Mouse (Mus musculus) cerebellum, adult 2 months (tissue): ENCODE results near the gene Slc16a10. TPM values are rescaled to one million over a fixed set of nuclear protein-coding genes. Genes with fewer than 3 reads are reported as not detected.

Experiments used
- DNase-seq, 2 experiments: peaks; one replicate each; pipeline ENCODE4 v3.0.0; 2021
- H3K27ac ChIP-seq: fragments of 200-500 bp; 2 replicates; pipeline ENCODE4 v1.5.1; 2012; ENCODE audit warnings: low read length, control low read depth, inconsistent platforms; ENCODE audit not compliant: insufficient read depth
- H3K27me3 ChIP-seq: fragments of 200-500 bp; 2 replicates; pipeline ENCODE4 v1.6.1; 2012; ENCODE audit warnings: inconsistent platforms, mild to moderate bottlenecking, low read length, moderate library complexity; ENCODE audit not compliant: control insufficient read depth, insufficient read depth
- H3K4me1 ChIP-seq: fragments of 200-500 bp; 2 replicates; pipeline ENCODE4 v1.6.1; 2011; ENCODE audit warnings: low read length; ENCODE audit not compliant: control insufficient read depth, insufficient read depth
- H3K4me3 ChIP-seq: fragments of 200-500 bp; replicated peaks from 2 replicates; pipeline ENCODE3; 2011; ENCODE audit warnings: mild to moderate bottlenecking, low read depth, low read length, control low read depth; ENCODE audit not compliant: insufficient read depth
- CTCF ChIP-seq: fragments of 200-500 bp; IDR thresholded peaks from 2 replicates; pipeline ENCODE4 v1.5.1; 2011; ENCODE audit warnings: low read depth, mild to moderate bottlenecking, control low read depth, low read length, moderate library complexity, borderline replicate concordance; ENCODE audit not compliant: insufficient read depth
- POLR2A ChIP-seq: fragments of 200-500 bp; IDR thresholded peaks from 2 replicates; pipeline ENCODE4 v1.6.1; 2011; ENCODE audit warnings: low read length, control low read depth, borderline replicate concordance; ENCODE audit not compliant: insufficient read depth
- WGBS: fragments of 180-500 bp; shearing (Covaris S2); methylation state at CpG from one replicate; pipeline ENCODE4 v1.1.7; 2018; 5-methylcytosine and 5-hydroxymethylcytosine counted together
- polyA plus RNA-seq: library from polyadenylated mRNA; depleted of rRNA; stranded (reverse); fragments of >200 nt; gene quantifications from 2 replicates; pipeline ENCODE4 v1.2.3, GENCODE M21; 2012

Gene Slc16a10
- polyA plus RNA-seq, 1 experiment, result 3.6 TPM

DNA sequence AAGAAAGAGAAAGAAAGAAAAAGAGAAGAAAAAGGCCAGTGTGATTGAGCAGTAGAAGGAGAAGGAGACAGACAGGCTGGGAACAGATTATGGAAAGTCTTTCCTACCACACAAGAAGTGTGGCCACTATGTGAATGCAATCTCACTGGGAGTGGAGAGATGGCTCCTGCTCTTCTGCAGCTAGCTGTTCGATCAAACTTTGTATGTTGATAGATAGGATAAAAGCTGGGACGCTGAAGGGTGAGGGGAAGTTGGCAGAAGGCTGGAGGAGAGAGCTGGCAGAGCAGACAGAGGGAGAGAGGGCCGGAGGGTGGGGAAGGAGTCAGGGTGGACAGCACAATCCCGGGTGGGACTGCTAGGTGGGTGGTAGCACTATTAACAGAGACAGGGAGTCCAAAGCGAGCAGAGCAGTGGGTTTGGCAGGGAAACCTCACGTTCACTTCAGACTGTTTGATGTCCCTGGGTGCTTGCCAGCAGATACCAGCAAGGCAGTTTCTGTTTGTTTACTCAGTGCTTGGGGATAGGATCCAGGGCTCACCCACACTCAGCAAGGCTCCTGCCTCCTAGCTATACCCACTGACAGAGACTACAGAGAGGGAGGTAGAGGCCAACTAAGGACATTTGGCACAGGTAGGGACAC is 35.4 kb upstream of the Slc16a10 start:
- no peak overlapping the region for H3K27ac ChIP-seq
- TF ChIP-seq POLR2A (no peak), CTCF (no peak)
- no peaks in the 10 kb centered on the region for H3K27me3 ChIP-seq
- peak; percentile 20 to 31 for DNase-seq
- no peak overlapping the region for H3K4me3 ChIP-seq
- 8% methylated on average over 6 of the region's 6 CpGs for WGBS
- no peaks in the 10 kb centered on the region for H3K4me1 ChIP-seq

DNA sequence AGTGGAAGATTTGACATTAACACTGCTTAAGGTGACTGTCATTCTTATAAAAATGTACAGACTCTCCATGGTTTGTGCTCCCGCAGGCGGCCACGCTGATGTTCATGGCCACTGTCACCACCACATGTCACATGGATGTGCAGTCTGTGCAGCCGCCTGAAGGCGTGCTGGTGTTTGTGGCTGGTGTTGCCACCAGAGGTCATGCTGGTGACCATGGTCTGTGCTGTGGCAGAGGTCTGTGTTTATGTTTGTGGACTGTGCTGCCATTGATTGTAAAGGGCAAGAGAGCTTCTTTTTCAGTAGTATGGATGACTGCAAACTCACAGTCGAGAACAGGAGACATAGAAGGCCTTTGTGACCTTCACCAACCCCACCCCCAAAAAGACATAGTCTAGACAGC is 30.1 kb upstream of the Slc16a10 start:
- no peaks in the 10 kb centered on the region for H3K27me3 ChIP-seq
- TF ChIP-seq POLR2A, result no peak
- TF ChIP-seq CTCF, result no peak
- H3K4me3 ChIP-seq, result no peak overlapping the region
- H3K27ac ChIP-seq, result no peak overlapping the region
- 97% methylated on average over 6 of the region's 6 CpGs for WGBS
- peaks cover 3% of the 10 kb centered on the region; the same call in 1 of the 2 replicates for H3K4me1 ChIP-seq
- no peak for DNase-seq

- Histone ChIP-seq H3K27me3 (no peaks in the 10 kb centered on the region), H3K4me3 (no peak overlapping the region), H3K27ac (no peak overlapping the region), H3K4me1 (peaks cover 3% of the 10 kb centered on the region; the same call in 1 of the 2 replicates)
- no peak for DNase-seq
- 68% methylated on average over 8 of the region's 8 CpGs for WGBS
- TF ChIP-seq CTCF (no peak), POLR2A (no peak)
These were observed 29.2 kb upstream of the Slc16a10 start for GRCm38 (mm10) chr10:40171211-40171610.

DNA sequence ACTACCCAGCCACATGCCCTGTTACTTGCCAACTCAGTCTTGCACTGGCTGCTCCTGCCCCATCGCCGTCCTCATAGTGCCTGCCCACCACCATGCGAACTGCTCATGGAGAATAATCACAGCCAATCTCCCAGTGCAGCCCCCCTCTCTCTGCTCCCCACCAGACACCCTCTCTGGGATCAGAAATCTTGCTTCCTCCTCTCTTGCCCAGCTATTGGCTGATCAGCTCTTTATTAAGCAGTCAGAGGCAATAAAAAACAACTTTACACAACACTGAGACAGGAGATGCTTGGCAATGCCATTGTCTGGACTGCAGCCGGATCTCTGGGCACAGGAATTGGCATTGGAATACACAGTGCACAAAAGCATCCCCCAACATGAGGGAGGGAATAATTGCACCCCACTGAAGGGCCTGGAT is 28.1 kb upstream of the Slc16a10 start:
- TF ChIP-seq CTCF (no peak), POLR2A (no peak)
- no peak for DNase-seq
- peaks cover 3% of the 10 kb centered on the region; the same call in 1 of the 2 replicates for H3K4me1 ChIP-seq
- H3K27me3 ChIP-seq, result no peaks in the 10 kb centered on the region
- WGBS, result 34% methylated on average over 4 of the region's 4 CpGs
- no peak overlapping the region for H3K4me3 ChIP-seq
- H3K27ac ChIP-seq, result no peak overlapping the region

DNA sequence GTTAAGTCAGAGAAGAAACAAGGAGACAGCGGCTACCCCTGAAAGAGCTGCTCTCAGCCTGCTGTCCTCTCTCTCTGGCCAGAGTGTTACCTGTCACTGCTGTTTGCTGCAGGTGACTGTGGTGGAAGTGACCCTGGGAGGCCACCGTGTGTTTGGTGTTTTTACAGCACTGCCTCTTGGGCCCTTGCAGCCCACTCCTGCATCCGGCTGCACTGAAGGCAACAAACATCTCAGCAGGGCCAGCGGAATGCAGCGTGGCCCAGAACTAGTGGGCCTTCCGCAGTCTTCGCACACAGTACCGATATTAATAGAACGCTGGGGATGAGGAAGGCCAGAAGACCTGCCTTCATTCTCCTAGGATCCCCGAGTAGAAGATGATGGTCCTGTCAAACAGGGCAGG is 27.5 kb upstream of the Slc16a10 start:
- Histone ChIP-seq H3K27me3 (no peaks in the 10 kb centered on the region), H3K4me3 (no peak overlapping the region), H3K4me1 (peaks cover 3% of the 10 kb centered on the region; the same call in 1 of the 2 replicates), H3K27ac (no peak overlapping the region)
- no peak for DNase-seq
- no peak for TF ChIP-seq POLR2A
- no peak for TF ChIP-seq CTCF
- WGBS, result 86% methylated on average over 10 of the region's 10 CpGs

DNA sequence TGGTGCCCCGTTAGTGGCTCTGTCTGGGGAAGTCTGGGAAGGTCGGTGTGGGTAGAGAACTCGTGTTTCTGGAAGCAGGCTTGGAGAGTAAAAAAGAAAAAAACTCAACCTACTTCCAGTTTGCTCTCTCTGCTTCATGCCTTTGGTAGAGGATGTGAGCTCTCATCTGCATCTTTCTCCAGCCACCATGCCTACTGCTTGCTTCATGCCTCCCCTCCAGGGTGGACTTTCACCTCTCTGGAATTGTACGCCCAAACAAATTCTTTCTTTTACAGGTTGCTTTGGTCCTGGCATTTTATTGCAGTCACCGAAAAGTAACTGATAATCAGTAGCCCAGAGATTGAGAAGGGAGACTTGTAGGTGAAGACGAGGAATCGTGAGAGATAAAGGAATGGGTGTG is 27.0 kb upstream of the Slc16a10 start:
- no peaks in the 10 kb centered on the region for H3K27me3 ChIP-seq
- DNase-seq, result no peak
- 96% methylated on average over 7 of the region's 7 CpGs for WGBS
- peaks cover 3% of the 10 kb centered on the region; the same call in 1 of the 2 replicates for H3K4me1 ChIP-seq
- TF ChIP-seq POLR2A (no peak), CTCF (no peak)
- H3K27ac ChIP-seq, result no peak overlapping the region
- H3K4me3 ChIP-seq, result no peak overlapping the region

GRCm38 (mm10) chr10:40164421-40165386 is 22.6 kb upstream of the Slc16a10 start:
- H3K27ac ChIP-seq, result no peak overlapping the region
- no peak for TF ChIP-seq POLR2A
- no peak for TF ChIP-seq CTCF
- WGBS, result 56% methylated on average over 27 of the region's 27 CpGs

More at GRCm38 (mm10) chr10:40164421-40165386, 22.6 kb upstream of the Slc16a10 start:
- DNase-seq, result peak; percentile 54 to 69
- Histone ChIP-seq H3K27me3 (no peaks in the 10 kb centered on the region), H3K4me3 (peak overlapping the region; percentile 16), H3K4me1 (no peaks in the 10 kb centered on the region)
